In the genomic region with DNA sequence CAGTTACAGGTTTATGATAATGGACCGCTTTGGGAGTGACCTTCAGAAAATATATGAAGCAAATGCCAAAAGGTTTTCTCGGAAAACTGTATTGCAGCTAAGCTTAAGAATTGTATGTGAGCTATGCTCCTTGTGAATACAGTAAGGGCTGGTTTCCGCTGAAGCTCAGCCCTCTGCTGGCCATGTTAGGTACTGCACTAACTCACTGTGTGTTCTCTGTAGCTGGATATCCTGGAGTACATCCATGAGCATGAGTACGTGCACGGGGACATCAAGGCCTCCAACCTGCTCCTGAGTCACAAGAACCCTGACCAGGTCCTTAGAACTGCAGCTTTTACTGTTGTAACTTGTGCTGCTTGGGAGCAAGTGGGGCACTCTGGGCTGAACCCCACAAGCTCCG, we compare ENCODE assay signal across 8 mouse cellular contexts. TPM values are rescaled to one million over a fixed set of nuclear protein-coding genes. Genes with fewer than 3 reads are reported as not detected.
DNase-seq lines count a peak whose midpoint lies in the region; ATAC-seq and TF ChIP-seq lines count a peak whose summit lies in the region.

No protein-coding gene starts in this region.

- TF ChIP-seq POLR2A in spleen, adult 2 months (IDR thresholded peaks at IDR 0.05; ENCODE audit: low read depth, low read length), result no peak

- DNase-seq in heart, adult 18-20 months, result peak; percentile 65 to 93
- peak; percentile 92 to 95 for DNase-seq in cerebellum, postnatal 10 days
- DNase-seq in frontal cortex, postnatal 25 days (ENCODE audit: low spot score in 2 of 2), result peak; percentile 86 to 94
- DNase-seq in left cerebral cortex, postnatal 4 days, result peak; percentile 83
- DNase-seq in spleen, adult 2 months (ENCODE audit: low read depth in 1 of 2, low spot score in 2 of 2), result peak; percentile 28 to 69

- no peak overlapping the region for H3K9ac ChIP-seq in heart, embryonic 11.5 days (ENCODE audit: low read depth, low read length)
- H3K9ac ChIP-seq in intestine, embryonic 16.5 days (ENCODE audit: low read depth, low read length), result no peak overlapping the region
- no peak overlapping the region for H3K9ac ChIP-seq in midbrain, embryonic 15.5 days

- no peak overlapping the region for H3K4me2 ChIP-seq in heart, embryonic 11.5 days
- no peak overlapping the region for H3K4me2 ChIP-seq in intestine, embryonic 16.5 days (ENCODE audit: low read depth, low read length)
- H3K4me2 ChIP-seq in midbrain, embryonic 15.5 days, result no peak overlapping the region

- H3K27ac ChIP-seq in heart, embryonic 11.5 days (ENCODE audit: low read depth, low read length), result no peak overlapping the region
- H3K27ac ChIP-seq in intestine, embryonic 16.5 days (ENCODE audit: low read length), result no peak overlapping the region
- no peak overlapping the region for H3K27ac ChIP-seq in midbrain, embryonic 15.5 days
- H3K27ac ChIP-seq in spleen, adult 2 months (ENCODE audit: insufficient read depth, low read length), result no peak overlapping the region

- H3K4me3 ChIP-seq in heart, embryonic 11.5 days (ENCODE audit: low read depth, low read length), result no peak overlapping the region
- no peak overlapping the region for H3K4me3 ChIP-seq in intestine, embryonic 16.5 days (ENCODE audit: low read length)
- no peak overlapping the region for H3K4me3 ChIP-seq in midbrain, embryonic 15.5 days
- H3K4me3 ChIP-seq in spleen, adult 2 months (ENCODE audit: extremely low read depth, insufficient read depth, insufficient read length), result no peak overlapping the region

- H3K4me1 ChIP-seq in heart, embryonic 11.5 days (ENCODE audit: control insufficient read depth, insufficient read depth, low read length), result peaks cover 9% of the 10 kb centered on the region; the same call in 1 of the 2 replicates
- H3K4me1 ChIP-seq in intestine, embryonic 16.5 days (ENCODE audit: control insufficient read depth, insufficient read depth, low read length), result no peaks in the 10 kb centered on the region
- H3K4me1 ChIP-seq in midbrain, embryonic 15.5 days, result no peaks in the 10 kb centered on the region
- H3K4me1 ChIP-seq in spleen, adult 2 months (ENCODE audit: control insufficient read depth, insufficient read depth, insufficient read length), result no peaks in the 10 kb centered on the region

- H3K9me3 ChIP-seq in heart, embryonic 11.5 days (replicated peaks; ENCODE audit: control insufficient read depth, low read length), result no peaks in the 10 kb centered on the region
- H3K9me3 ChIP-seq in intestine, embryonic 16.5 days (ENCODE audit: control insufficient read depth, low read length), result no peaks in the 10 kb centered on the region
- H3K9me3 ChIP-seq in midbrain, embryonic 15.5 days, result no peaks in the 10 kb centered on the region

- H3K27me3 ChIP-seq in heart, embryonic 11.5 days (ENCODE audit: control insufficient read depth, insufficient read depth, low read length), result no peaks in the 10 kb centered on the region
- H3K27me3 ChIP-seq in intestine, embryonic 16.5 days (replicated peaks; ENCODE audit: control insufficient read depth, insufficient read depth, low read length), result no peaks in the 10 kb centered on the region
- H3K27me3 ChIP-seq in midbrain, embryonic 15.5 days (replicated peaks), result no peaks in the 10 kb centered on the region
- H3K27me3 ChIP-seq in spleen, adult 2 months (ENCODE audit: control insufficient read depth, insufficient read depth, low read length), result no peaks in the 10 kb centered on the region

- intact Hi-C loops in left cerebral cortex, postnatal 4 days (cut with DNase I), result loop anchor here (5.0 kb wide), 1 partner anchor 218 kb away; no protein-coding TSS in a partner anchor

- no peak for ATAC-seq in heart, embryonic 11.5 days (replicated peaks; ENCODE audit: insufficient number of reproducible peaks, low FRiP score, low TSS enrichment)
- ATAC-seq in intestine, embryonic 16.5 days, result peak; percentile 66; the same call in 1 of the 2 replicates
- 0 out of 2 replicates have a peak, but pooled peaks have one; percentile 60 for ATAC-seq in midbrain, embryonic 15.5 days (replicated peaks)

- peaks cover 6% of the 10 kb centered on the region; the same call in 1 of the 2 replicates for H3K36me3 ChIP-seq in heart, embryonic 11.5 days (ENCODE audit: control insufficient read depth, insufficient read depth, low read length)
- no peaks in the 10 kb centered on the region for H3K36me3 ChIP-seq in intestine, embryonic 16.5 days (ENCODE audit: control insufficient read depth, insufficient read depth, low read length)
- H3K36me3 ChIP-seq in midbrain, embryonic 15.5 days (replicated peaks), result no peaks in the 10 kb centered on the region
- peaks cover 18% of the 10 kb centered on the region for H3K36me3 ChIP-seq in spleen, adult 2 months (ENCODE audit: control insufficient read depth, insufficient read depth, low read length)

- 49% methylated on average over 6 of the region's 6 CpGs for WGBS in heart, embryonic 11.5 days (ENCODE audit: insufficient replicate concordance)
- WGBS in intestine, embryonic 16.5 days, result 38% methylated on average over 6 of the region's 6 CpGs
- WGBS in midbrain, embryonic 15.5 days, result 39% methylated on average over 6 of the region's 6 CpGs
- 42% methylated on average over 6 of the region's 6 CpGs for WGBS in spleen, adult 2 months

- peak; percentile 68; the same call in 1 of the 2 replicates for TF ChIP-seq CTCF in spleen, adult 2 months (IDR thresholded peaks at IDR 0.05; ENCODE audit: extremely low read depth, insufficient read depth, insufficient read length, insufficient replicate concordance)

RNA-seq across cellular contexts. Expression of a gene that starts 45.8 kb away (rescaled TPM):
- total RNA-seq in heart, adult 18-20 months (2021), result 1 to 10 TPM; 9.0 to 9.4 TPM
- 49.8 and 52.4 TPM in 2 replicates for polyA plus RNA-seq in heart, embryonic 11.5 days (2014; fragmentation: Nextera tagmentation; extraction: Ambion mirVana)
- polyA plus RNA-seq in intestine, embryonic 16.5 days (2015; fragmentation: Nextera tagmentation; extraction: Ambion mirVana), result 52.7 and 61.2 TPM in 2 replicates
- total RNA-seq in left cerebral cortex, postnatal 4 days (2021), result 10 to 100 TPM; 22.7 to 24.9 TPM
- polyA plus RNA-seq in midbrain, embryonic 15.5 days (2015; fragmentation: Nextera tagmentation; extraction: Ambion mirVana), result 31.6 and 32.6 TPM in 2 replicates
- 8.4 and 9.5 TPM in 2 replicates for polyA plus RNA-seq in spleen, adult 2 months (2012; rRNA removed)
